Mouse (Mus musculus) leukemia stem cell, adult 10-12 weeks (primary cell): ENCODE results near the gene Adgrf5. TPM values are rescaled to one million over a fixed set of nuclear protein-coding genes. Genes with fewer than 3 reads are reported as not detected.

Experiments
- polyA plus RNA-seq: library from polyadenylated mRNA; stranded (reverse); fragments of >175 nt; gene quantifications from 2 replicates; pipeline ENCODE4 v1.2.3, GENCODE M21; 2012; ENCODE audit warnings: low replicate concordance

Gene Adgrf5
- polyA plus RNA-seq: 0.68 and 0.75 TPM in 2 replicates

DNA sequence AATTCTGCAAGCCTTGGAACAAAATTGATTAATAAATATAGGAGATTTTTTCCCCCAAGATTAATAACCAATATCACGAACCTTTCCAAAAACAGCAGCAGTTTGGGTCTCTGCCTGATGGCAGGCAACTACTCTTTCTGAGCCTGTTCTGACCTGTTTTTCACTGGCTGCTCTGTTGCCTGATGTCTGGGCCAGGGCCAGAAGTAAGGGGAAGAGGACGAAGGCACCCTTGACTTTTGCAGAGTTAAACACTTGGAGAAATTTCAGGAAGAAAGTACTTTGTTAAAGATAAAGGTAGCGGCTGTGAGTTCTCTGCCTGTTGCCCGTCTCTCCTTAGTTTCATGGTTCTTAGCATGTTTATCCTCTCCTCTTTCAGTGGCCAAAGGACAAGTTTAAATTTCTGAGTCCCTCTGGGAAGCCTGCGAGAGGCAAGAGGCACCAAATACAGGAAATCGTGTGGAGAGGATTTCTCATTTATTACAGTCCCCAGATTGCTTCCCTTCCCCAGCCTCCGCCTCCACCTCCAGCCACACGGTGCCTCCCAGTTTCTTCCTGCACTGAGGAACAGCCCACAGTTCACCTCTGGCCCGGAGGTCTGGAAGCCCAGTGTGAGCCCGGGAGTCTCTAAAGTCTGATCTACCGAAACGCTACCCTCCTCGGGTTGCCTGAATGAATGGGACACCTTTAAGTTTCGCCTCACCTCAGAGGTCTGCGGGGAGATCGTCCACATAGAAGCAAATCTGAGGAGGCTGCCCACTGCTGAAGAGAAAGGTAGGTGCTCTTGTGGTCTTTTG, at the start of gene Adgrf5:
Adgrf5 (plus strand) TSS at position 626 of the 794 bp plus-strand sequence.

DNA sequence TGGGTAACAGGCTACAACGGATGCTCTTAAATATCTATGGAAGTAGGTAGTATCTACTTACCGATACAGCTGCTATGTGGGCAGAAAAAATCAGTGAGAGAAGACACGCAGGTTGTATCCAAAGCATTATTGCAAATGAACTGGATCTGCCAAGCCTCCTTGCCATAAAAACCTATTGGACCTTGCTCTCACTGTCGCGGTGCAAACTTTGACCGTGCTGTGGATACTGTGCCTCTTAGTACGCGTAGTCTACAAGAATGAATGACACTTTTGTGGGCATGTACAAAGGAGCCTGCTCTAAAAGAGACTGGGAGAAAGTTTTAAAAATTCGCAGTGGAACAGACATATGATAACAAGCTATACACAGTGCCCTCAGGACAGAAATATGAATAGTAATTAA, 142.3 kb downstream of the Adgrf5 start, which contains the start of gene Mep1a:
Mep1a (minus strand) TSS at position 221 of the 400 bp plus-strand sequence.

Other genes starting within 250 kb of the Adgrf5 start
- gene Adgrf1, start 90.1 kb upstream of the Adgrf5 start, polyA plus RNA-seq: not detected in 2 replicates
- not detected in 2 replicates for gene Mep1a, start 142.4 kb downstream of the Adgrf5 start, polyA plus RNA-seq
- gene Ankrd66, start 183.2 kb downstream of the Adgrf5 start, polyA plus RNA-seq: not detected in 2 replicates
- 2.2 and 3.1 TPM in 2 replicates for gene Pla2g7, start 207.6 kb downstream of the Adgrf5 start, polyA plus RNA-seq